In the genomic region with DNA sequence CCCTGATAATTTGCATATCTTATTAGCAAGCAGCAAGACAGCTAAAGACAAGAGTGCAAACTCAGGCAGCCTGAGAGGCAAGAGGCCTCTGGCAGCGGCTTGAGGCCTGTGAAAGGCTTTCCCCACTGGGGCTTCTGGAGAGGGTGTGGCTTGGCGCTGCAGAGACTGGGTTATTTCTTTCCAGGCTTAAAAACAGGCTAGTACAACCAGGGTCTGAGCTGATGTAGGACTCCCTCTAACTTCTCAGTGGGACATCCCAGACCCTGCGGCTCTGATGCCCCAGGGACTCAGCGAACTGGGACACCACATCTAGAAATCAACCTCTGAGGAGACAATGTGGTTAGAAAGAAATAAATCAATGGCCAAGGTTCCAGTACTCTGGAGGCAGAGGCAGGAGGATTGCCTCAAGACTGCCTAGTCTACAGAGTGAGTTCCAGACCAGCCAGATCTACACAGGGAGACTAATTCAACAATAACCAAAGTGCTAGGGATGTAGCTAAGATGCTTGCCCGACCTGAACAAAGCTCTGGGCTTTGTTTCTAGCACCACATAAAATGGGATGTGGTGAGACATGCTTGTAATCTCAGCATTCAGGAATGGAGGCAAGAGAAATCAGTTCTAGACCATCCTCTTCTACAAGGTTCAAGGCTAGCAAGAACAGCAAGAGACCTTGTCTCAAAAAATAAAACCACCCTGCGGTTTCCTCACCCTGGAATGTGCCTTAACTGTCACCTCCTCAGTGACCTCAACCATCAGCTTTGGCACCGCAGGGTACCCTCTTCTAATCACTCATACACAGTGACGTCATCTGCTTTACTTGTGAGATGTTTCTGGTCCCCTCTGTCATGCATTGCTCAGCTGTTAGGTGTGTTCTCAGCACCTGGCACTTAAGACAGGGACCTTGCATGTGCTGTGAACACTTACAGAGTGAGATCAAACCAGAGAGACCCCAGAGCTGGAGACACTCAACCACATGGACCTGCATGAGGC, we compare ENCODE assay signal across 13 mouse cellular contexts. TPM values are rescaled to one million over a fixed set of nuclear protein-coding genes. Genes with fewer than 3 reads are reported as not detected.
DNase-seq lines count a peak whose midpoint lies in the region; ATAC-seq lines count a peak whose summit lies in the region.
"Had no signal": no experiment of that assay in that cellular context is flagged by ENCODE, and none has a peak within 500 bp of the region (broad histone marks: within the 10 kb centered on the region; RNA-seq: fewer than 3 reads in every experiment).

No protein-coding gene starts in this region.

- peak; percentile 54 for DNase-seq in adrenal gland, postnatal 14 days
- DNase-seq in adrenal gland, adult 2 months: no peak
- DNase-seq in heart, postnatal 14 days: peak; percentile 34 to 48
- DNase-seq in heart, embryonic 10.5 days (ENCODE audit: low spot score): no peak
- peak; percentile 55 for DNase-seq in NIH3T3 (ENCODE audit: low read depth)
- DNase-seq in heart, postnatal 4 days: peak; percentile 29
- DNase-seq in right cerebral cortex, adult 18-20 months: no peak
- DNase-seq: kidney, postnatal 36 days; right cerebral cortex, postnatal 4 days; thymus, postnatal 14 days had no signal

- ATAC-seq in granulocyte monocyte progenitor cell, adult 5-6 weeks (replicated peaks; ENCODE audit: poor library complexity, severe bottlenecking): no peak
- ATAC-seq: intestine, postnatal 0 days had no signal

- H3K27ac ChIP-seq in heart, embryonic 10.5 days: no peak overlapping the region

- H3K36me3 ChIP-seq in heart, embryonic 10.5 days: no peaks in the 10 kb centered on the region; the same call in 1 of the 2 replicates

- intact Hi-C loops in heart, postnatal 14 days (cut with DNase I): no loop called here

- peaks cover 7% of the 10 kb centered on the region; the same call in 1 of the 2 replicates for H3K27me3 ChIP-seq in heart, embryonic 10.5 days (ENCODE audit: insufficient read depth, poor library complexity, severe bottlenecking)

- H3K4me1 ChIP-seq in heart, embryonic 10.5 days: peaks cover 14% of the 10 kb centered on the region

- no peak overlapping the region for H3K4me3 ChIP-seq in heart, embryonic 10.5 days
- H3K4me3 ChIP-seq: myocyte had no signal

- no peaks in the 10 kb centered on the region for H3K9me3 ChIP-seq in heart, embryonic 10.5 days

- WGBS in heart, embryonic 10.5 days: 67% methylated on average over 8 of the region's 8 CpGs

RNA-seq across cellular contexts. Expression of a gene that starts 20.0 kb away (rescaled TPM):
- 11.9 and 15.1 TPM in 2 replicates for total RNA-seq in adrenal gland, postnatal 14 days (2021)
- total RNA-seq in adrenal gland, adult 2 months (2021): 10 to 100 TPM; 13.7 to 21.8 TPM
- polyA plus RNA-seq in adrenal gland, adult 2 months (2012; rRNA removed): 12.8 and 13.0 TPM in 2 replicates
- total RNA-seq in heart, postnatal 14 days (2021): 1 to 10 TPM; 8.3 to 10.0 TPM
- polyA plus RNA-seq in heart, embryonic 10.5 days (2016; fragmentation: Nextera tagmentation; extraction: Ambion mirVana): 0.73 and 0.82 TPM in 2 replicates
- total RNA-seq in heart, postnatal 4 days (2021): 1 to 10 TPM; 2.7 to 3.0 TPM
- 6.3 and 9.3 TPM in 2 replicates for total RNA-seq in granulocyte monocyte progenitor cell, adult 5-6 weeks (2014; fragmentation: Nextera tagmentation)
- 6.6 and 8.5 TPM in 2 replicates for total RNA-seq in granulocyte monocyte progenitor cell, adult 5-6 weeks (2017)

Comparison
In these comparisons a context has a peak if more than half of its experiments do, and no peak if none do; other contexts are left out.
1. DNase-seq: peak in adrenal gland, postnatal 14 days (single experiment), heart, postnatal 14 days (2 of 2), NIH3T3 (single experiment) and heart, postnatal 4 days (single experiment); none in adrenal gland, adult 2 months (single experiment), heart, embryonic 10.5 days (single experiment) and right cerebral cortex, adult 18-20 months (single experiment).